8 mouse cellular contexts compared by ENCODE assay signal in the genomic region with DNA sequence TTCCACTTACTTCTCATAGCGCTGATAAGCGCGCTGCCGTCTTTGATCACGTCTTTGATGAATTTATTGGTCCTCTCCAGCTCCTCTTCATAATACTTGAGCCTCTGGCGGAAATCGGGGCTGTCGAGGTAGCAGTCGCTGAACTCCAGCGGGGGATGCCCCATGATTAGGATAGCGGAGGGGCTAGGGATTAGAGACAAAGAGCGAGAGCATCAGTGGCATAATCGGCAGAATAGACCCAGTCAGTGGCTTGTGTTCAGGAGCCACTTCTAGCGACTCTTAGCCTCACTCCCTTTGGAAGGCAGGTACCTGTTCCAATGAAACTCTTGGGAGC. TPM values are rescaled to one million over a fixed set of nuclear protein-coding genes. Genes with fewer than 3 reads are reported as not detected.
DNase-seq lines count a peak whose midpoint lies in the region; ATAC-seq and TF ChIP-seq lines count a peak whose summit lies in the region.

No protein-coding gene starts in this region.

- intact Hi-C loops in left cerebral cortex, postnatal 4 days (cut with DNase I): no loop called here

- ATAC-seq in heart, embryonic 15.5 days (replicated peaks; ENCODE audit: insufficient number of reproducible peaks, insufficient read depth, low FRiP score, low read depth): no peak; the same call in 1 of the 2 replicates
- no peak; the same call in 1 of the 2 replicates for ATAC-seq in forebrain, postnatal 0 days
- 0 out of 2 replicates have a peak, but pooled peaks have one; percentile 7 for ATAC-seq in megakaryocyte, adult 5-6 weeks (ENCODE audit: poor library complexity, severe bottlenecking)

- no peaks in the 10 kb centered on the region for H3K4me1 ChIP-seq in heart, embryonic 15.5 days (replicated peaks)
- H3K4me1 ChIP-seq in forebrain, postnatal 0 days (ENCODE audit: insufficient read depth): peaks cover 8% of the 10 kb centered on the region; the same call in 1 of the 2 replicates

- H3K27me3 ChIP-seq in heart, embryonic 15.5 days: 0 out of 2 replicates have a peak, but pooled peaks cover 7% of the 10 kb centered on the region
- H3K27me3 ChIP-seq in forebrain, postnatal 0 days (ENCODE audit: insufficient read depth, low read length): no peaks in the 10 kb centered on the region

- DNase-seq in heart, adult 9 months (ENCODE audit: low spot score in 2 of 2): no peak
- peak; percentile 17 for DNase-seq in NIH3T3 (ENCODE audit: low read depth)
- DNase-seq in forebrain, postnatal 0 days: no peak
- no peak for DNase-seq in T-cell, adult 2 months (ENCODE audit: low spot score)
- DNase-seq in adrenal gland, adult (ENCODE audit: inconsistent age in 2 of 2, low spot score in 1 of 2): no peak
- no peak for DNase-seq in left cerebral cortex, postnatal 4 days

- H3K9me3 ChIP-seq in heart, embryonic 15.5 days (replicated peaks): no peaks in the 10 kb centered on the region
- H3K9me3 ChIP-seq in forebrain, postnatal 0 days (ENCODE audit: low read length): no peaks in the 10 kb centered on the region

- peak overlapping the region; percentile 57 for H3K9ac ChIP-seq in heart, embryonic 15.5 days
- peak overlapping the region; percentile 62 for H3K9ac ChIP-seq in forebrain, postnatal 0 days

- H3K36me3 ChIP-seq in heart, embryonic 15.5 days: no peaks in the 10 kb centered on the region
- no peaks in the 10 kb centered on the region for H3K36me3 ChIP-seq in forebrain, postnatal 0 days (ENCODE audit: insufficient read depth)

- 11% methylated on average over 14 of the region's 14 CpGs for WGBS in heart, embryonic 15.5 days
- WGBS in forebrain, postnatal 0 days: 23% methylated on average over 14 of the region's 14 CpGs

- peak overlapping the region; percentile 80 for H3K27ac ChIP-seq in heart, embryonic 15.5 days
- H3K27ac ChIP-seq in forebrain, postnatal 0 days (ENCODE audit: low read depth, low read length): peak overlapping the region; percentile 86

- H3K4me2 ChIP-seq in heart, embryonic 15.5 days: peak overlapping the region; percentile 73
- peak overlapping the region; percentile 48 for H3K4me2 ChIP-seq in forebrain, postnatal 0 days (ENCODE audit: low read depth)

- TF ChIP-seq CTCF in forebrain, postnatal 0 days (IDR thresholded peaks at IDR 0.05; ENCODE audit: low read depth): no peak

- H3K4me3 ChIP-seq in heart, embryonic 15.5 days: peak overlapping the region; percentile 64
- H3K4me3 ChIP-seq in forebrain, postnatal 0 days (ENCODE audit: low read depth, low read length): peak overlapping the region; percentile 54

RNA-seq across cellular contexts. Expression of a gene that starts 0.8 kb away (rescaled TPM):
- polyA plus RNA-seq in heart, embryonic 15.5 days (2015; fragmentation: Nextera tagmentation; extraction: Ambion mirVana): 9.1 and 11.1 TPM in 2 replicates
- 42.1 and 46.5 TPM in 2 replicates for total RNA-seq in forebrain, postnatal 0 days (2014; rRNA removed)
- 16.9 and 26.8 TPM in 2 replicates for polyA plus RNA-seq in forebrain, postnatal 0 days (2015; fragmentation: Nextera tagmentation; extraction: Ambion mirVana)
- 2.3 and 3.9 TPM in 2 replicates for total RNA-seq in megakaryocyte, adult 5-6 weeks (2015)
- 2.6 and 4.8 TPM in 2 replicates for total RNA-seq in megakaryocyte, adult 5-6 weeks (2017)
- total RNA-seq in left cerebral cortex, postnatal 4 days (2021): 10 to 100 TPM; 48.7 to 48.9 TPM

RNA-seq across cellular contexts. Expression of a gene that starts 46.1 kb away (rescaled TPM):
- 16.3 and 16.9 TPM in 2 replicates for polyA plus RNA-seq in heart, embryonic 15.5 days (2015; fragmentation: Nextera tagmentation; extraction: Ambion mirVana)
- 30.1 and 39.8 TPM in 2 replicates for total RNA-seq in forebrain, postnatal 0 days (2014; rRNA removed)
- 6.9 and 11.9 TPM in 2 replicates for polyA plus RNA-seq in forebrain, postnatal 0 days (2015; fragmentation: Nextera tagmentation; extraction: Ambion mirVana)
- total RNA-seq in megakaryocyte, adult 5-6 weeks (2015): 15.9 and 17.1 TPM in 2 replicates
- 19.0 and 22.8 TPM in 2 replicates for total RNA-seq in megakaryocyte, adult 5-6 weeks (2017)
- total RNA-seq in left cerebral cortex, postnatal 4 days (2021): 10 to 100 TPM; 28.0 to 29.8 TPM
